Mouse (Mus musculus) intestine, embryonic 16.5 days (tissue): ENCODE results near the gene Dag1. TPM values are rescaled to one million over a fixed set of nuclear protein-coding genes. Genes with fewer than 3 reads are reported as not detected.

Source experiments
- ATAC-seq: fragments of 200-750 bp; cut with Nextera tagmentation; 2 replicates; pipeline ENCODE4 v1.8.0; 2017; ENCODE audit warnings: moderate TSS enrichment, moderate library complexity
- H3K27ac ChIP-seq: fragments of 300-500 bp; sonication (generic); 2 replicates; pipeline ENCODE4 v1.5.1; 2014; ENCODE audit warnings: mild to moderate bottlenecking, low read length
- H3K27me3 ChIP-seq: fragments of 300-500 bp; sonication (generic); replicated peaks from 2 replicates; pipeline ENCODE4 v1.6.1; 2014; ENCODE audit warnings: low read length, control low read depth, mixed read lengths; ENCODE audit not compliant: control insufficient read depth, insufficient read depth
- H3K36me3 ChIP-seq: fragments of 300-500 bp; sonication (generic); 2 replicates; pipeline ENCODE4 v1.6.1; 2014; ENCODE audit warnings: low read length, control low read depth; ENCODE audit not compliant: control insufficient read depth, insufficient read depth
- H3K4me1 ChIP-seq: fragments of 300-500 bp; sonication (generic); 2 replicates; pipeline ENCODE4 v1.6.1; 2014; ENCODE audit warnings: low read length, control low read depth, mixed read lengths; ENCODE audit not compliant: control insufficient read depth, insufficient read depth
- H3K4me2 ChIP-seq: fragments of 300-500 bp; sonication (generic); 2 replicates; pipeline ENCODE4 v1.6.1; 2014; ENCODE audit warnings: low read depth, low read length, control low read depth
- H3K4me3 ChIP-seq: fragments of 300-500 bp; sonication (generic); 2 replicates; pipeline ENCODE4 v1.5.1; 2014; ENCODE audit warnings: mild to moderate bottlenecking, low read length
- H3K9ac ChIP-seq: fragments of 300-500 bp; sonication (generic); 2 replicates; pipeline ENCODE4 v1.6.1; 2014; ENCODE audit warnings: low read depth, low read length
- H3K9me3 ChIP-seq: fragments of 300-500 bp; sonication (generic); 2 replicates; pipeline ENCODE4 v1.6.1; 2016; ENCODE audit warnings: low read length, control low read depth; ENCODE audit not compliant: control insufficient read depth
- WGBS: fragments of 180-500 bp; shearing (Covaris S2); extraction: QIAGEN DNeasy Blood & Tissue Kit; methylation state at CpG from one replicate; pipeline ENCODE4 v1.1.7; 2014; 5-methylcytosine and 5-hydroxymethylcytosine counted together
- polyA plus RNA-seq: library from polyadenylated mRNA; unstranded; fragments of >200 nt; fragmentation: Nextera tagmentation; extraction: Ambion mirVana; gene quantifications from 2 replicates; pipeline ENCODE4 v1.2.1, GENCODE M21; 2015

The Dag1 gene
- polyA plus RNA-seq, 1 experiment from 2014 or later: 67.9 TPM

- Histone ChIP-seq H3K27ac (no peak overlapping the region), H3K27me3 (no peaks in the 10 kb centered on the region), H3K36me3 (peaks cover 14% of the 10 kb centered on the region; the same call in 1 of the 2 replicates), H3K4me2 (no peak overlapping the region), H3K9ac (no peak overlapping the region), H3K4me1 (peaks cover 8% of the 10 kb centered on the region), H3K4me3 (no peak overlapping the region), H3K9me3 (no peaks in the 10 kb centered on the region)
- no peak for ATAC-seq
- 83% methylated on average over 12 of the region's 12 CpGs for WGBS
Measured at GRCm38 (mm10) chr9:108219766-108220379, 43.9 kb downstream of the Dag1 start.

DNA sequence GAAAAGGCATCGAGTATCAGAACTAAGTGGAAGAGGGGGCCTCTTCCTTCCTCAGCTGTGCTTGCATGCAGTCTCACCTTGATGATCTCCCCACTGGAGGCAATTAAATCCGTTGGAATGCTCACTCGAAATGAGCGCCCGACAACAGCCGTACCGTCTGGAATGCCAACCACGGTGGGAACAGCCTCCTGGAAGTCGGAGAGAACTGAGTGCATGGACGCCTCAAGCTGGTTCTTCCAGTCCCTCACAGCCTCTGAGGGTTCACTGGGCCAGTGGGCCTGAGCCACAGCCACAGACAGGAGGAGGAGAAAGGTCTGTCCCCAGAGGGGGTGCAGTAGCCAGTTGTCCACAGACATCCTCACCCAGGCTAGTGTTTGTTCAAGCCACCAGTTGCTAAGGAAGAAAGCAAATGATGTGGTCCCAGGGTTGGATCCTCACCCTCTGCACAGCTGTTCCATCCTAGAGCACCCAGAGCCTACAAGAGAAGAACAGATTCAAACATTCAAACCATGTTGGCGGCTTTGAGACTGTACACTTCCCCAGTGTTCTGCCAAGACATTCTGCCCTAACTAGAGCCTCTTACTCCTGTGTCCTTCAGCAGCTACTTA, 45.7 kb downstream of the Dag1 start:
- H3K9ac ChIP-seq: no peak overlapping the region
- H3K4me2 ChIP-seq: no peak overlapping the region
- WGBS: 79% methylated on average over 11 of the region's 11 CpGs
- H3K4me1 ChIP-seq: peaks cover under 1% of the 10 kb centered on the region; the same call in 1 of the 2 replicates
- no peak overlapping the region for H3K4me3 ChIP-seq
- peaks cover 14% of the 10 kb centered on the region; the same call in 1 of the 2 replicates for H3K36me3 ChIP-seq
- H3K9me3 ChIP-seq: no peaks in the 10 kb centered on the region
- H3K27ac ChIP-seq: no peak overlapping the region
- no peak for ATAC-seq
- H3K27me3 ChIP-seq: no peaks in the 10 kb centered on the region

DNA sequence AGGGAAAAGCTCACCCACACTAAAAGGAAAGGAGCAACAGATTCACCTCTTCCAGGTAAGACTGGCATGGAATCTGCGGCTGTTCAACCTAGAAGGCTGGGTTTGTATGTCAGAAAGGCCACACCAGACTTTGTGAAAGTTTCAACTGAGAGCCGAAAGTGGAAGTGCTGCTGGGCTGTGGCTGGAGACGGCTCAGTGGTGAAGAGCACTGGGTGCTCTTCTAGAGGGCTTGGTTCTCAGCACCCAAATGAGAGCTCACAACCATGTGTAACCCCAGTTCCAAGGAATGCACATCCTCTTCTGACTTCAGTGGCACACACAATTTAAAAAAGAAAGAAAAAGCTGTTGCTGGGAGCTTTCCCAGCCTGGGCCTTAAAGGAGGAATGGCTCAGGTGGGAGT, 46.4 kb downstream of the Dag1 start:
- no peak for ATAC-seq
- 93% methylated on average over 3 of the region's 3 CpGs for WGBS
- H3K4me1 ChIP-seq: no peaks in the 10 kb centered on the region

GRCm38 (mm10) chr9:108213105-108213504, 50.7 kb downstream of the Dag1 start:
- no peak overlapping the region for H3K27ac ChIP-seq
- 56% methylated on average over 7 of the region's 7 CpGs for WGBS
- no peak for ATAC-seq
- no peak overlapping the region for H3K4me3 ChIP-seq
- H3K27me3 ChIP-seq: no peaks in the 10 kb centered on the region
- no peak overlapping the region for H3K4me2 ChIP-seq
- H3K9ac ChIP-seq: no peak overlapping the region
- H3K4me1 ChIP-seq: no peaks in the 10 kb centered on the region
- H3K36me3 ChIP-seq: peaks cover 12% of the 10 kb centered on the region; the same call in 1 of the 2 replicates
- no peaks in the 10 kb centered on the region for H3K9me3 ChIP-seq

More for the DNA sequence above, 46.4 kb downstream of the Dag1 start:
- no peaks in the 10 kb centered on the region for H3K27me3 ChIP-seq
- H3K4me2 ChIP-seq: no peak overlapping the region
- no peaks in the 10 kb centered on the region for H3K9me3 ChIP-seq
- no peak overlapping the region for H3K9ac ChIP-seq
- no peak overlapping the region for H3K27ac ChIP-seq
- H3K36me3 ChIP-seq: peaks cover 14% of the 10 kb centered on the region; the same call in 1 of the 2 replicates
- H3K4me3 ChIP-seq: no peak overlapping the region

DNA sequence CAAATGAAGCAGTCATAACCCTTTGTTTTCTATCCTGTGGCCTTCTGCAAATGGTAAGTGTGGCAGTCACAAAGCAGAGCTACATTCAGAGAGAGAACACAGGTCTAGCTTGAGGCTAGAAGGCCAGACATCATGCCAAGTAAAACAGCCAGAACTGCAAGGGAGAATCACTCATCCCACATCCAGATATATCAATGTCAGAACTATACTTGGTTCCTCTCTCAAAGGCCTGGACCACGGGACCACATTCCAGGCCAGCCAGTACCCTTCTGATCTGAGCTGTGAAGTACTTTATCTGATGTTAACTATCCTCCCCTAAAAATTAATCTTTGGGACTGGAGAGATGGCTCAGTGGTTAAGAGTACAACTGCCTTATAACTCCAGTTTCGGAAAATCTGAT, 51.3 kb downstream of the Dag1 start:
- 74% methylated on average over 2 of the region's 2 CpGs for WGBS
- ATAC-seq: no peak
- no peak overlapping the region for H3K4me3 ChIP-seq
- no peaks in the 10 kb centered on the region for H3K27me3 ChIP-seq
- no peaks in the 10 kb centered on the region for H3K9me3 ChIP-seq
- peaks cover 8% of the 10 kb centered on the region; the same call in 1 of the 2 replicates for H3K36me3 ChIP-seq
- H3K4me2 ChIP-seq: no peak overlapping the region
- no peak overlapping the region for H3K9ac ChIP-seq
- no peak overlapping the region for H3K27ac ChIP-seq
- H3K4me1 ChIP-seq: no peaks in the 10 kb centered on the region

DNA sequence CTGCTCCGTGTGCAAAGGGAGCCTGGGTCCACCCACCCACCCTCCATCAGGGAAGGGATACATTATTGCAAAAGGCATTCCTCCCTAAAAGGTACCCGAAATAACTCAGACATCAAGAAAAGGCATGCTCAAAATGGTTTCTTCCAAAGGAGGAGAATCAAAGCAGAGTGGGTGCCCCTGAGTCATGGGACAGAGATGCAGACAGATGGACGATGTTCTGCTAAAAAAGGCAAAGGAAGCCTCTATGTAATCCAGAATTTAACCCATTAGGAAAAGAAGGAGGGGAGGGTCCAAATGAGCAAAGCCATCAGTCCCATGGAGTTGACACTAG, 58.2 kb downstream of the Dag1 start:
- no peak for ATAC-seq
- H3K9ac ChIP-seq: no peak overlapping the region
- 75% methylated on average over 3 of the region's 3 CpGs for whole genome bisulfite sequencing
- H3K27ac ChIP-seq: no peak overlapping the region
- H3K4me2 ChIP-seq: no peak overlapping the region
- H3K36me3 ChIP-seq: peaks cover 3% of the 10 kb centered on the region; the same call in 1 of the 2 replicates
- peaks cover 7% of the 10 kb centered on the region for H3K4me1 ChIP-seq
- no peak overlapping the region for H3K4me3 ChIP-seq
- H3K27me3 ChIP-seq: no peaks in the 10 kb centered on the region
- no peaks in the 10 kb centered on the region for H3K9me3 ChIP-seq

DNA sequence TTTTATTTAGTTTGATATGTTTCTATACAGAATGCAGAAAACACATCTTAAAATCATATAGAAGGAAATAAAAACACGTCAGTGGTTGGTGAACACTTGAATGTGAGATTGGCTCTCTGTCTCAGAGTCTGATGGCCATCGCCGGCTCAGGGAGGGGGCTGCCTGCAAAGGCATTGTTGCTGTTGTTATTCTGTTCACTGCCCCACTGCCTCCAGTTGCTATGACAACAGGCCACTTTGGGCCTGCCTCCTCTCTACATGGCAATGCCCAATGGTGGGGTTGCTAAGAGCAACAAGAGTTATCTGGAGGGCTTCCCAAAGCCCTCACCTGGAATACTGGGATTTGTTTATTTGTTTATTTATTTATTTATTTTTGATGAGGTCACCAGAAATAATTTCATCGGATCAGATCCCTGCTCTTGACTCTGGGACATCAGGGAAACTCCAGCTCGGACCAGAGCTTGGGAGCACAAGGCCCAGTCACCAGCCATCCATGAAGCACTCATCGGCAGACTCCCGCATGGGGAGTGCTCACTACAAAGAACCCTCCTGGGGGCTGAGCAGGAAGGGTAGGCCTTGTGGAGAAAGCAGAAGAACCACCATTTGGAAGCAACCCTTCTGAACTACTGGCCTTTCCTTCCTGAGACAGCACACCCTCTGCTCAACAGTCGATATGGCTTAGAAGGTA, 58.7 kb downstream of the Dag1 start:
- no peaks in the 10 kb centered on the region for H3K27me3 ChIP-seq
- H3K4me3 ChIP-seq: no peak overlapping the region
- no peak for ATAC-seq
- peaks cover 3% of the 10 kb centered on the region; the same call in 1 of the 2 replicates for H3K36me3 ChIP-seq
- no peak overlapping the region for H3K9ac ChIP-seq
- no peak overlapping the region for H3K27ac ChIP-seq
- WGBS: 79% methylated on average over 8 of the region's 8 CpGs
- no peaks in the 10 kb centered on the region for H3K9me3 ChIP-seq
- no peak overlapping the region for H3K4me2 ChIP-seq
- peaks cover 7% of the 10 kb centered on the region for H3K4me1 ChIP-seq

DNA sequence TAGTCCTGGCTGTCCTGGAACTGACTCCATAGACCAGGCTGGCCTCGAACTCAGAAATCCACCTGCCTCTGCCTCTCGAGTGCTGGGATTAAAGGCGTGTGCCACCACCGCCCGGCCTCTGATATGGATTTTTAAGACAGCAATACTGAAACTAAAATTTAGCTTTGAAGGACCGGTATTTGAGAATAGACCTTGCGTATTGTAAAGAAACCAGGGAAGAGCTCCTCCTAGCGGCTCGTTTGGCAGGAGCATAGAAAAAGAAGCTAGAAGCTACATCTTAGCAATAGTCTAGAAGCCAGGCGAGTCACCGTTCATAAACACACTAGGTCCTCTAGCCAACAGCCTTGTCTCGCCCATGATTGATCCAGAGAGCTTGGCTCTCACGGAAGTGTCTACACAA, 60.7 kb downstream of the Dag1 start:
- no peak for ATAC-seq
- 34% methylated on average over 13 of the region's 13 CpGs for WGBS

GRCm38 (mm10) chr9:108202169-108202568, 61.6 kb downstream of the Dag1 start:
- no peaks in the 10 kb centered on the region for H3K36me3 ChIP-seq
- H3K4me3 ChIP-seq: no peak overlapping the region
- no peak overlapping the region for H3K27ac ChIP-seq
- peaks cover 7% of the 10 kb centered on the region for H3K4me1 ChIP-seq
- H3K9ac ChIP-seq: no peak overlapping the region
- no peaks in the 10 kb centered on the region for H3K9me3 ChIP-seq
- no peaks in the 10 kb centered on the region for H3K27me3 ChIP-seq
- no peak overlapping the region for H3K4me2 ChIP-seq
- ATAC-seq: no peak
- WGBS: 96% methylated on average over 2 of the region's 2 CpGs

More for the DNA sequence above, 60.7 kb downstream of the Dag1 start:
- no peaks in the 10 kb centered on the region for H3K9me3 ChIP-seq
- H3K27ac ChIP-seq: no peak overlapping the region
- H3K27me3 ChIP-seq: no peaks in the 10 kb centered on the region
- H3K4me2 ChIP-seq: no peak overlapping the region
- no peak overlapping the region for H3K4me3 ChIP-seq
- H3K9ac ChIP-seq: no peak overlapping the region
- H3K4me1 ChIP-seq: peaks cover 7% of the 10 kb centered on the region
- H3K36me3 ChIP-seq: 0 out of 2 replicates have a peak, but pooled peaks cover 1% of the 10 kb centered on the region
